Mouse (Mus musculus): ENCODE data around the gene Repin1.

The Repin1 gene

DNA sequence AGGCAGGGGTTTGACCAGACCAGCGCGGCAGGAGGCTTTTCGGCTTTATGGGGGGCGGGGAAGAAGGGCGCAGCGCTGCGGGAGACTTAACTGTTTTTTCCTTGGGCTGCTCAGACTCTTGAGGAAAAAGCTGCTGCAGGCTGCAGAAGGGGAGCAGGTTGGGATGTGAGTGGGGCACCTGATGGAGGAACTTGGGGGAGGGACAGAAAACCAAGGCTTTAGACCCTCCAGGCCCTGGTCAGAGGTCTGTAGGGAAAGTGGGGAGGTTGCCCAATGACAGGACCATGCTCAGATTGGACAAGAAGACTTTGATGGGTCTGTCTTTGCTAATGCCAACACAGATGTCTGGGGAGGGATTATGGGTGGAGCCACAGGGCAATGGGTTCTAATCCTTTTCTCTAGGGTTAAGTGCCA lies 33.8 kb downstream of the Repin1 start:
- DNase-seq: no peak

DNA sequence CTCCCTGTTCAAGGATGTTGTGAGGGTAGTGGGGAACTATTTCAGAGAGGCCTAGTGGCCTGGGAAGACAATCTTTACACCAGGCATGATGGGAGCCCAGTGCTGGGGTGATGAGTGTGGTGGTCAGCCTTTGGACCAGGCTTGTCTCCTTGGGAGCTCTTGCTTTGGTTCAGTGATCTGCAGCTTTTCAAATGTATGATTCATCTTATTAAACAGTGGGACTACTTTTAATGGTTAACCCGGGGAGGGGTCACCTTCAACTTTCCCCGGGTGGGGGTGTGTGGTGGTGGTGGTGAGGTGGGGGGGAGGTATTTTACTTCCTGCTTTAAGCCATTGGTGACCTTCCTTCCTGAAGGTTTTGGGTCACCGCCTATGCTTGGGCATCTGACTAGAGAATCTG lies 34.7 kb downstream of the Repin1 start:
- DNase-seq: no peak

DNA sequence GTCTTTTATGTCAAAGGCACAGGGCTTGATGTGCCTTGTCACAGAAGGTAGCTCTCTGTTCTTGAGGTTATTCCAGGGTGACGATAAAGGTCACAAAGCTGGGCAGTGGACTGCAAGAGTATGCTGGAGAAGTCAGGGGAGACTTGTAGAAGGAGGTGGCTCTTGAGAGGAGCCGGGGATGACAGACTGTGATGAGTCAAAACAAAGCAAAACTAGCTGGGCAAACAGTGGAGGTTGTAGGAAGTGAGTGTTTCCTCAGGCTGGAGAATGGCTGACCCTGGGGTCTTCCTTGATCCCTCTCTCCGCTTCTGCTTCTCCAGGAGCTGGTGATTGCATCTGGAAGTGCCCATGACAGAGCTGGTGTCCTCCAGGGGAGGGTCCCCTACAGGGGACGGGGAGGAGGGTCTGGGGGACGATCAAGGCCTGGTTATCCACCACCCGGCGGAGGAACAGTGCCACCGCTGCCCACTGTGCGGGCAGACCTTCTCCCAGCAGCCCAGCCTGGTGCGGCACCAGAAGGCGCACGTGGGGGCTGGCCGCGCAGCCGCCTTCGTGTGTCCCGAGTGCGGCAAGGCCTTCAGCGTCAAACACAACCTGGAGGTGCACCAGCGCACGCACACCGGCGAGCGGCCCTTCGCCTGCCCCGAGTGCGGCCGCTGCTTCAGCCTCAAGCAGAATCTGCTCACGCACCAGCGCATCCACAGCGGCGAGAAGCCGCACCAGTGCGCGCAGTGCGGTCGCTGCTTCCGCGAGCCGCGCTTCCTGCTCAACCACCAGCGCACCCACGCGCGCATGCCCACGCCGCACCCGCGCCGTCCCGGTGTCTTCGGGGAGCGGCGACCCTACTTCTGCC lies 35.4 kb downstream of the Repin1 start:
- DNase-seq: peak; percentile 54

DNA sequence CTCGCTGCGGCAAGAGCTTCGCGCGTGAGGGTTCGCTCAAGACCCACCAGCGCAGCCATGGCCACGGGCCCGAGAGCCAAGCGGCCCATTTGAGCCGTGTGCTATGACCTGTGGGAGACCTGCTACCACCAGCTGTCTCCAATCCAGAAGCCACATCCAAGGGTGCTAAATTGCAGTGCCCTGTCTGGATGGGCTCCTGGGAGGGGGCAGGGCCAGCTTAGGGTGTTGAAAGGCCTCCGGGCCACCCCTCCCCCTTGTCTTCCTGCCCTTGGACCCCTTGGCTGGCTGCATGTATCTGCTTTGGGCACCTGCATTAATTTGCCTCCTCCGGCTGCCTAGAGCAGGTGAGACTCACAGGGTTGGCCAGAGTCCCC lies 36.0 kb downstream of the Repin1 start:
- no peak for DNase-seq

DNA sequence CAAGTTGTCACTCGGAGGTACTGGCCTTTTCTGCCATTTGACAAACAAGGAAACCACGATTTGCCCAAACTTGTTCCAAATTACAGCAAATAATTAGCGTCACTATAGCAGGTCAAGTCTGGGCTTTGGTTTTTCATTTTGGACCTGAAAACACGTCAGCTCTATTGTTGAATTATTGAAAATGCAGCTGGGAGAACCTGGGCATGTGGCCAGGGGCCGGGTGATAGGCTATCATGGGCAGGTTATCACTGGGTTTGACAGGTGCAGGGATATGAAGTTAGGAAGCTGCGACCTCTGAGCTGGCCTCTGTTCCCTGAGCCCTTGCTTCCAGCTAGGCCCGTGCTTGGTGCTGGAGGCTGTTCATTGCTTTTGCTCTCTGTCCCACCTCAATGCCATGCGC lies 37.1 kb downstream of the Repin1 start:
- no peak for DNase-seq

DNA sequence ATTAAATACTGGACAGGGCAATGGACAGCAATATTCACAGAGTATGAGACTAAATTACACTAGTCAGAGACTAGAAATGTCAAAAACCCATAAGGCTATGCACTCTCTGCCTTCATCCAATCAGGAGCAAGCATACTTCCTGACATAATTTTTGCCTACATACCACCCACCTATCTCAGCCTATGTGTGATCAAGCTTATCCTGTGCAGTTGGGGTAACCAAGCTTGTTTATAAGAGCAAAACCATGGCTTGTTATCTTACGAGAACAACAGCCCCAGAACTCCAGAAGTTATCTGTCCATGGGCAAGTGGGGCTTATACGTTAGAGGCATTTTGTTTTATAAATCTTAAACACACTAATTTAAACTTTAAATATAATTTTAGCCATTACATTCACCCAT lies 41.4 kb downstream of the Repin1 start:
- DNase-seq: no peak

DNA sequence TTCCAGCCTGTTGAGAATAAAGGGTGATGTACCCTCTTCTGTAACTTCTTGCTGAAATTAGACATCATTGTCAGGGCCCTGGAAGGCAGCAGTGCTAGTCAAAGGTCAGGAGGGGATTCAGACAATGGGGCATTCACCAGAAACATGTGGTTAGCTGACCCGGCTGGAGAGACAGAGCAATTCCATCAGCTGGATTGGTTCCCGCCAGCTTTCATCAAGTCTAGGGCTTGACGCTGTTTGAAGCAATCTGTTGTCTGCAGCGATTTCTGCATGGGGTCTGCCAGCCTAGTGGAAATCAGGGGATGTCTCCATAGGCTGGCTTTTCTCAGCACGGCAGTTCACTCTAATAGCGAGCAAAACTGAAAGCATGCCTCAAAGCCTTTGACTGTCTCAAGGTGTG lies 42.8 kb downstream of the Repin1 start:
- DNase-seq: no peak

DNA sequence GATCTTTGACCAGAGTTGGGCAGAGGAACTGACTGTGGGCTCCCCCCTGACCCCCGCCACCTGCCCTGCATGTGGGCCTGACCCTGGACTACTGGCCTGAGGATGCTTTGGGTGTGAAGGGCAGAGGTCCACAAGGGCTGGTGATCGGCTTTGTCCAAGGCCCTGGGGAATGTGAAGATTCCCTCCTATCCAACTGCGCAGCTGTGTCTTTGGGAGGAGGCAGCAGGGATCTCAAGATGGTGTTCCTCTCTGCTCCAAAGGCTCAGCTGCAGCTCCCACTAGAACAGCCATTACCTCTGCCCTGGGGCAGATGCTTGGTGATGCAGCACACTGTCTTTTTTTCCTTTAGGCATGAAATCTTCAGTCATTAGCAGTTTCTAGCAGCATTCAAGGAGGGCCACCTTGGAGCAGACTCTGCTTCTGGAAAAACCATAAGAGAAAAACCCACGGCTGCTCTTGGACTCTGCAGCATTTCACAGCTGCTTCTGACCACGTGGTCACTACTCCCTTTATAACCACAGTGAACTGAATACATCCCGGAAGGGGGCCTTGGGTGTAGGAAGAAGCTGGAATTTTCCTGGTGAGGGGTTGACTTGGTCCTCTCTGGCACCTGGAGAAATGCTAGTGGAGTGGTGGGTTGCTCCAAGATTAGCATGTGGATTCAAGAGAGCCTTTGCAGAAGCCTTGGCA lies 44.3 kb downstream of the Repin1 start:
- no peak for DNase-seq

DNA sequence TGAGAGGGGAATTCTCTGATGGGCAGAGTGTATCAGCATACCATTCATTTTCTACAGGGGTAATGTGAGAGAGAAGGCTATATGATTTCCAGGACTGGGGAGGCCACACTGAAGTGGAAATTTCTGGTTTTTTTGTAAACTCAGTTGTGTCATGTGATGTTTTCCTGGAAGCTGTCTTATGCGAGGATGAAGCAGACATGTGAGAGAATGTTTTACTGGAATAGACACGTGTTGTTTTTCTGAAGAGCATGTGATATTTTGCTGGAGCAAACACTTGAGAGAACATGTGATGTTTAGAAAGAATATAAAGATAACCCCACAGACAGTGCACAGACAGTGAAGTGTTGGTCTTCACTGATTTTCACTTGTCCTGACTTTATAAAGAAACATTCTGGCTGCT lies 44.9 kb downstream of the Repin1 start:
- no peak for DNase-seq

DNA sequence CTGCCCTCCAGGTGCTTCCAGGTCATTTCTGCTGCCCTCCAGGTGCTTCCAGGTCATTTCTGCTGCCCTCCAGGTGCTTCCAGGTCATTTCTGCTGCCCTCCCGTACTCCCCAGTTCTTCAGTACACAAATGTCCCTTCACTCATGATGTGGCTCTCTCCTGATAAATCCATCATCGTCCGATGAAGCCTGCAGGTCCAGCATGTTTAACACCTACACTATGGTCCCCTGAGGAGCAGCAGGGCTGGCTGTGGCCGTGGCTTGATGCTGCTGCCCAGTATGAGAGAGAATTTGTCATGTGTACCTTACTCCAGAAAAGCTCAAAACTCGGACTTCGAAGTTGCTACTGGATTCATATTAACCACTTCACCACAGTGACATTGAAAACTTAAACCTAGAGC lies 47.7 kb downstream of the Repin1 start:
- DNase-seq: no peak

DNA sequence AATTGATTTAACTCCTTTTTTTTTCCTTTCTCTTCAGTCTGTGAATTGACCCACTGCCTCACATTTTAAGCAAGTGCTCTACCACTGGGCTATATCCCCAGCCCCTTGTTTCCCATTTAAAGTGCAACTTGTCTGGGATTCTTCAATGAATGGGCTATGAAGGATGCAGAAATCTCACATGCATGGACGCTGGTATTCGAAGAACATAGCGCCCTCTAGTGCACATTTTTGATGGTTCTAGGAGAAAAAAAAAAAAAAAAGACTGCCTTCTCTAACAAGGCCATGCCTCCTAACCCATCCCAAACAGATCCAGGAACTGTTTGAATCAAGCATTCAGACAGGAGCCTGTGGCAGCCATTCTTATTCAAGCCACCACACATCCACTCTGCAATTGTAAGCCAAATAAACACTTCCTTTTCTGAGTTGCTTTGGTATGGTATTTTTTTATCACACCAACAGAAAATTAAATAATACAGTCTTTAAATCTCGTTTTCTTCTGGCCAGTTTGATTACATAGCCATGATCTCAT lies 49.1 kb downstream of the Repin1 start:
- DNase-seq: no peak

DNA sequence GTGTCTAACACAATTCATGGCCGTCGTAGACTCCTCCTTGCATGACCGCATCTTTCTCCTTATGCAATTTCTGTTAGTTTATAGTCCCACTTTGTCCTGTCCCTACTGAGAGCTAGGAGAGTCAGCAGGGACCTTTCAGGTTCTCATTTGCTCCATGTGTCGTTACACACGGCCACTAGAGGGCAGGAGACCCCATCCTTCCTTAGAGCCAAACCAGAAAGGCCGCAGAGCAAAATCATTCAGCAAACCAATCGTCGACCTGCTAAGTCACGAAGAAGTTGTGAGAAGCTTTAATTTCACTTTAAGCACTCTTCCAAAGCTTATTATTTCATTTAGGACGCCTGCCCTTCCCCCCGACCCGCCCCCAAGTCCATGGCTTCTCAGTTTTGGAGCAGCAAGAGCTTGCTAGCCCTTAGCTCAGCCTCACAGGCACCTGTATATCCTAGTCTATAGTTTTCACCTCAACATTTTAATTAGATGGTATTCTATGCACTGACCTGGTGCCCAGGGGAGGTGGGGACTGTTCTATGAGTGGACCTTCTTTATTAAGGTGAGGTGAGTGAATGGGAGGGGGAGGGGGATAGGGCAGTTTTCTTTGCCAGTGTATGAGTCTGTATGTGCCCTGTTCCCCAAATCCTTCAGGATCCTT lies 52.1 kb downstream of the Repin1 start:
- DNase-seq: peak; percentile 76

DNA sequence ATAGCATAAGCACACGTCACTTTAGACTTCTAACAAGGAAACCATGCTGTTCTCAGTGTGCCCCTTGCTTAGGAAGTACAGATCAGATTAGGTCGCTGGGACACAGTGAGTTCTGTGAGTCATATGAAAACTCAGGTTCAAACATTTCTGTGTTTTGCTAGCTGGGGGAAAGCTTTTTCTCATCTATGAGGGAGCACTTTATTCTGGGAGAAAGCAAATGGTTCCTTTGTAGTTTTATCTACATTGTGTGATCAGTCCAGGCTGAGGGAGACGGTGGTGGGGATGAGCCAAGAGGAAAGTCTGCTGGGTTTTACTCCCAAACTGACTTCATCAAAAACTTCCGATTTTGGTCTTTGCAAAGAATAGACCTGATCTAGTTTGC lies 52.6 kb downstream of the Repin1 start:
- DNase-seq: no peak

DNA sequence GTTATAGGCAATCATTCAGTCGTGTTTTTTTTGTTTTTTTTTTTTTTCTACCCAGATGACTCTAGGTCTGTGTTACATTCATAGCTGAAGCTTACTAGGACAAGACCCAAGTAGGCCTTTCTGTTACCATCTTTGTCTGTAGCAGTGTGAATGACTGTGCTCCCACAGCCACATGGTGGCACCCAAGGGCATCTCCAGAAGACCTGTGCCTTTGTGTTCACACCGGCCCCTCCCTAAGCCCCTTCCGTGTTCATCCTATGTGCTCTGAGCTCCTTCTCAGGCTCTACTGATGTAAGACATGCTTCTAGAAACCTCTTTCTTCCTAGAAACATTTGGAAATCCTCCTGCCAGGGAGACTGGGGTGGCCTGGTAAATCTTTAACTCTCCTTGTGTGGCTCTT lies 53.3 kb downstream of the Repin1 start, which contains the start of gene Gimap8:
Gene Gimap8 (plus strand): TSS at position 240 of the 400 bp plus-strand sequence.
- no peak for DNase-seq

DNA sequence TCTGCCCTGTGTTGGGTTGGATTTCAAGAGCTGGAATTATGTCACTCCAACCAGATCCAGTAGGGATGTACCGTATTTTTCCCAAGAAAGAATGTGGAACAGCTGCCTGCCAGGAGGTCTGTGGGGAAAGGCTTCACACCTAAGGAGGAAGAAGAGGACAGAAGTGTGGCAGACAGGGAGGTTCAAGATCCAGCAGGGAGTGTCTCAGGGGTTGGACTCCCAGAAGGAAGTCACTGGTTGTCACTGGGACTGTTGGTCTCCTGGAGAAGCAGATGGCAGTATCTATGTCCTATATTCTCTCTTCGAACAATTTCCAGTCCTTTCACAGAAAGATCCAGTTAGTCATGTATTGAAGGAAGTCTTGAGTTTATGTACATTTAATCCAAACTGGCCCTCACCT lies 53.9 kb downstream of the Repin1 start:
- no peak for DNase-seq
